Mouse (Mus musculus) MEL (cell line): ENCODE measurements around the gene Slc2a4. TPM values are rescaled to one million over a fixed set of nuclear protein-coding genes. Genes with fewer than 3 reads are reported as not detected.

ENCODE experiments used
- DNase-seq: peaks from one replicate; pipeline ENCODE4 v3.0.0; 2011; ENCODE audit warnings: low read depth, low spot score
- H3K27ac ChIP-seq: 2 replicates; pipeline ENCODE4 v1.5.1; 2012; ENCODE audit warnings: low read depth, mild to moderate bottlenecking, control low read depth, low read length, moderate library complexity; ENCODE audit not compliant: control insufficient read depth
- H3K27me3 ChIP-seq, 2 experiments: fragments of 150-350 bp in 1 of 2; sonication (generic) in 1 of 2; 2 replicates each; pipeline ENCODE4 v1.6.1; 2012; ENCODE audit warnings: low read length in 2 of 2, mild to moderate bottlenecking in 2 of 2, improper control_type of control experiment in 1 of 2, moderate library complexity in 1 of 2; ENCODE audit not compliant: insufficient read depth in 2 of 2, control insufficient read depth in 1 of 2
- H3K36me3 ChIP-seq, 2 experiments: 2 replicates each; pipeline ENCODE4 v1.6.1; 2012 to 2014; ENCODE audit warnings: low read length in 2 of 2, improper control_type of control experiment in 1 of 2, inconsistent platforms in 1 of 2, mild to moderate bottlenecking in 1 of 2; ENCODE audit not compliant: insufficient read depth in 2 of 2, control insufficient read depth in 1 of 2
- H3K4me1 ChIP-seq, 2 experiments: fragments of 150-350 bp in 1 of 2; sonication (generic) in 1 of 2; 2 replicates each; pipeline ENCODE4 v1.6.1; 2012; ENCODE audit warnings: low read length in 2 of 2, improper control_type of control experiment in 1 of 2, mild to moderate bottlenecking in 1 of 2; ENCODE audit not compliant: insufficient read depth in 2 of 2, control insufficient read depth in 1 of 2
- H3K4me3 ChIP-seq, 2 experiments: fragments of 150-350 bp in 1 of 2; sonication (generic) in 1 of 2; 2 replicates each; pipeline ENCODE4 v1.5.1; 2012; ENCODE audit warnings: low read depth in 2 of 2, low read length in 2 of 2, mild to moderate bottlenecking in 2 of 2, moderate library complexity in 2 of 2, control low read depth in 1 of 2, improper control_type of control experiment in 1 of 2; ENCODE audit not compliant: control insufficient read depth in 1 of 2, insufficient read depth in 1 of 2
- H3K79me2 ChIP-seq: 2 replicates; pipeline ENCODE4 v1.6.1; 2012; ENCODE audit warnings: mild to moderate bottlenecking, low read length, moderate library complexity; ENCODE audit not compliant: control insufficient read depth, poor library complexity, insufficient read depth
- H3K9ac ChIP-seq: 2 replicates; pipeline ENCODE4 v1.6.1; 2012; ENCODE audit warnings: low read depth, mild to moderate bottlenecking, control low read depth, low read length, moderate library complexity; ENCODE audit not compliant: control insufficient read depth, poor library complexity, severe bottlenecking
- H3K9me3 ChIP-seq: fragments of 150-350 bp; sonication (generic); replicated peaks from 2 replicates; pipeline ENCODE4 v1.6.1; 2012; ENCODE audit warnings: mild to moderate bottlenecking, low read length, improper control_type of control experiment, moderate library complexity; ENCODE audit not compliant: insufficient read depth
- CHD1 ChIP-seq: IDR thresholded peaks from 2 replicates; pipeline ENCODE4 v1.6.1; 2012; ENCODE audit warnings: low read depth, mild to moderate bottlenecking, inconsistent platforms, low read length, improper control_type of control experiment
- CTCF ChIP-seq, 3 experiments: IDR thresholded peaks in 2 of 3; conservative IDR thresholded peaks in 1 of 3; 2 replicates each; pipeline ENCODE4 v1.5.1; 2011 to 2012; ENCODE audit warnings: low read length in 3 of 3, low read depth in 2 of 3, mild to moderate bottlenecking in 2 of 3, improper control_type of control experiment in 1 of 3, inconsistent platforms in 1 of 3, mixed read lengths in 1 of 3, moderate library complexity in 1 of 3; ENCODE audit not compliant: control insufficient read depth in 1 of 3, insufficient read depth in 1 of 3, poor library complexity in 1 of 3, severe bottlenecking in 1 of 3
- ETS1 ChIP-seq: IDR thresholded peaks from 2 replicates; pipeline ENCODE4 v1.6.1; 2012; ENCODE audit warnings: low read depth, mild to moderate bottlenecking, inconsistent platforms, low read length, improper control_type of control experiment, moderate library complexity
- GATA1 ChIP-seq: IDR thresholded peaks from 2 replicates; pipeline ENCODE4 v1.6.1; 2011; ENCODE audit warnings: low read depth, low read length, improper control_type of control experiment
- HCFC1 ChIP-seq: IDR thresholded peaks from 2 replicates; pipeline ENCODE4 v1.6.1; 2012; ENCODE audit warnings: low read depth, mild to moderate bottlenecking, inconsistent platforms, low read length, improper control_type of control experiment, moderate library complexity
- JUND ChIP-seq: IDR thresholded peaks from 2 replicates; pipeline ENCODE4 v1.6.1; 2011; ENCODE audit warnings: low read depth, mild to moderate bottlenecking, improper control_type of control experiment, low read length
- MAX ChIP-seq: IDR thresholded peaks from 2 replicates; pipeline ENCODE4 v1.6.1; 2011; ENCODE audit warnings: low read length, improper control_type of control experiment
- MAZ ChIP-seq: IDR thresholded peaks from 2 replicates; pipeline ENCODE4 v1.6.1; 2012; ENCODE audit warnings: low read depth, mild to moderate bottlenecking, inconsistent platforms, low read length, improper control_type of control experiment
- MEF2A ChIP-seq: IDR thresholded peaks from 2 replicates; pipeline ENCODE4 v1.6.1; 2014; ENCODE audit warnings: low read depth, mild to moderate bottlenecking, inconsistent platforms, low read length, improper control_type of control experiment; ENCODE audit not compliant: poor library complexity, insufficient replicate concordance, severe bottlenecking; ENCODE audit errors: extremely low read depth
- MXI1 ChIP-seq: IDR thresholded peaks from 2 replicates; pipeline ENCODE4 v1.6.1; 2011; ENCODE audit warnings: mild to moderate bottlenecking, low read depth, low read length, improper control_type of control experiment
- MYB ChIP-seq: IDR thresholded peaks from 2 replicates; pipeline ENCODE4 v1.6.1; 2011; ENCODE audit warnings: mild to moderate bottlenecking, low read depth, low read length, improper control_type of control experiment
- NELFE ChIP-seq: IDR thresholded peaks from 2 replicates; pipeline ENCODE4 v1.6.1; 2011; ENCODE audit warnings: low read depth, low read length, improper control_type of control experiment
- POLR2A ChIP-seq, 2 experiments: IDR thresholded peaks; 2 replicates each; pipeline ENCODE4 v1.6.1; 2011 to 2012; ENCODE audit warnings: low read length in 2 of 2, mild to moderate bottlenecking in 2 of 2, control low read depth in 1 of 2, improper control_type of control experiment in 1 of 2, low read depth in 1 of 2, moderate library complexity in 1 of 2; ENCODE audit not compliant: control insufficient read depth in 1 of 2, insufficient read depth in 1 of 2, poor library complexity in 1 of 2
- POLR2AphosphoS2 ChIP-seq: IDR thresholded peaks from 2 replicates; pipeline ENCODE4 v1.6.1; 2011; ENCODE audit warnings: low read length, improper control_type of control experiment
- SIN3A ChIP-seq: IDR thresholded peaks from 2 replicates; pipeline ENCODE4 v1.6.1; 2012; ENCODE audit warnings: low read length, improper control_type of control experiment, inconsistent platforms
- SMC3 ChIP-seq: IDR thresholded peaks from 2 replicates; pipeline ENCODE4 v1.6.1; 2011; ENCODE audit warnings: low read depth, low read length, improper control_type of control experiment
- TCF12 ChIP-seq: IDR thresholded peaks from 2 replicates; pipeline ENCODE4 v1.6.1; 2014; ENCODE audit warnings: low read depth, mild to moderate bottlenecking, inconsistent platforms, low read length, improper control_type of control experiment, moderate library complexity
- USF1 ChIP-seq: IDR thresholded peaks from 2 replicates; pipeline ENCODE4 v1.6.1; 2014; ENCODE audit warnings: low read depth, mild to moderate bottlenecking, inconsistent platforms, low read length, improper control_type of control experiment, moderate library complexity
- ZC3H11A ChIP-seq: IDR thresholded peaks from 2 replicates; pipeline ENCODE4 v1.6.1; 2012; ENCODE audit warnings: low read depth, mild to moderate bottlenecking, inconsistent platforms, low read length, improper control_type of control experiment
- ZKSCAN1 ChIP-seq: IDR thresholded peaks from 2 replicates; pipeline ENCODE4 v1.6.1; 2012; ENCODE audit warnings: low read depth, mild to moderate bottlenecking, inconsistent platforms, low read length, improper control_type of control experiment, moderate library complexity
- ZMIZ1 ChIP-seq: IDR thresholded peaks from 2 replicates; pipeline ENCODE4 v1.6.1; 2012; ENCODE audit warnings: low read depth, mild to moderate bottlenecking, inconsistent platforms, low read length, improper control_type of control experiment, moderate library complexity
- ZNF384 ChIP-seq: IDR thresholded peaks from 2 replicates; pipeline ENCODE4 v1.6.1; 2012; ENCODE audit warnings: low read depth, mild to moderate bottlenecking, inconsistent platforms, low read length, improper control_type of control experiment
- polyA plus RNA-seq, 2 experiments: library from polyadenylated mRNA; stranded (reverse) in 1 of 2; unstranded in 1 of 2; fragments of >175 nt in 1 of 2; fragments of >200 nt in 1 of 2; gene quantifications; 2 replicates each; pipeline versions ENCODE4 v1.2.1 to v1.2.4; 2012; ENCODE audit warnings: low replicate concordance in 2 of 2, low read depth in 1 of 2; ENCODE audit not compliant: insufficient read length in 2 of 2, insufficient read depth in 1 of 2, missing spikeins in 1 of 2
- total RNA-seq: library from RNA; depleted of rRNA; stranded (reverse); fragments of 300-350 nt; gene quantifications from 2 replicates; pipeline ENCODE4 v1.2.3, GENCODE M21; 2012

Gene Slc2a4
- total and polyA plus RNA-seq, 3 experiments = 0.12 to 0.19 TPM; not detected in 1

DNA sequence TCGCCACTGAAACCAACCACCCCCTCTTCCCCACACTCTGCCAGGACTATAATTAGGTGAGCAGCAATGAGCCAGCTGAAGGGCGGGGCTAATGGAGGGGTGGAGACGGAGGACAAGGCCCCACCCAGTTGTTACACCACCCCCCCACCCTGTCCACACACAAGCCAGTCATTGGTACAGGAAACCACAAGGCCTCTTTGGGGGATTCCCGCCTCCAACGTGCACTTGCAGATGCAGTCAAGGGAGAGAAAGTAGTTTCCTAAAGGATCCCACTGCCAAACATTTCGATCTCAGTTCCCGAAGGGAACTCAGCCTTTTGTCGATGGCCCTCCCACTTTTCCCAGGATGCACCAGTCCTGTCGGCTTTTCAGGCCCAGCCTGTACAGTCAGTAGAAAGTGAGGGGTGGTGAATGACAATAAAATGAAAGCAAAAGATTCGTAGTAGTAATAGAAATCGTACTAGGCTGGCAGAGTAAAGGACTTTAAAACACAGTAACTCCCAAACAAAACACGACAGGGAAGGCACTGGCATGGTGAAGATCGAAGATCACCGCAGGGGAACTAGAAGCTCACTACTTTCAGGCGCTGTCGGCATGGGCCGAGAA is 28.2 kb downstream of the Slc2a4 start (continued):
- TF ChIP-seq MAZ (peak; percentile 87; the same call in 1 of the 2 replicates), MXI1 (peak; percentile 81), JUND (0 out of 2 replicates have a peak, but pooled peaks have one; percentile 48), MEF2A (no peak), CHD1 (no peak; the same call in 1 of the 2 replicates), MAX (peak; percentile 74), ZKSCAN1 (no peak), MYB (peak; percentile 32; the same call in 1 of the 2 replicates), GATA1 (no peak)

- TF ChIP-seq ZNF384 (no peak), ZC3H11A (no peak), GATA1 (no peak), ETS1 (no peak), NELFE (no peak), HCFC1 (no peak), MAX (no peak), ZKSCAN1 (no peak), ZMIZ1 (no peak), TCF12 (no peak), POLR2AphosphoS2 (no peak), CTCF (IDR thresholded peaks at IDR 0.05 in 2 of 3, conservative IDR thresholded peaks at IDR 0.05 in 1 of 3; ENCODE audit: control insufficient read depth in 1 of 3, insufficient read depth in 1 of 3, low read depth in 2 of 3, low read length in 3 of 3, poor library complexity in 1 of 3, severe bottlenecking in 1 of 3) (no peak), POLR2A (IDR thresholded peaks at IDR 0.05; ENCODE audit: control insufficient read depth in 1 of 2, insufficient read depth in 1 of 2, low read depth in 1 of 2, low read length in 2 of 2, poor library complexity in 1 of 2) (no peak), MEF2A (no peak), SMC3 (no peak), SIN3A (no peak), USF1 (no peak), MYB (no peak)
- DNase-seq = no peak
- H3K27ac ChIP-seq = peak overlapping the region; percentile 15
Observed at GRCm38 (mm10) chr11:69919053-69919452, 28.9 kb downstream of the Slc2a4 start.

More at GRCm38 (mm10) chr11:69919053-69919452, 28.9 kb downstream of the Slc2a4 start:
- H3K9ac ChIP-seq = peak overlapping the region; percentile 83
- H3K79me2 ChIP-seq = peaks cover 60% of the 10 kb centered on the region
- no peaks in the 10 kb centered on the region for H3K27me3 ChIP-seq
- H3K4me3 ChIP-seq = peak overlapping the region; percentile 73 to 96
- no peaks in the 10 kb centered on the region for H3K9me3 ChIP-seq
- peaks cover 22 to 62% of the 10 kb centered on the region in 2 experiments for H3K36me3 ChIP-seq
- H3K4me1 ChIP-seq = peaks cover 13 to 48% of the 10 kb centered on the region in 2 experiments
